Mouse (Mus musculus) liver, adult (tissue): ENCODE measurements around the gene Tmem26.

Source experiments
- GATA4 ChIP-seq: IDR thresholded peaks from 2 replicates; pipeline ENCODE4 v1.6.1; 2014; ENCODE audit warnings: mild to moderate bottlenecking, low read length; ENCODE audit not compliant: insufficient replicate concordance

The Tmem26 gene

DNA sequence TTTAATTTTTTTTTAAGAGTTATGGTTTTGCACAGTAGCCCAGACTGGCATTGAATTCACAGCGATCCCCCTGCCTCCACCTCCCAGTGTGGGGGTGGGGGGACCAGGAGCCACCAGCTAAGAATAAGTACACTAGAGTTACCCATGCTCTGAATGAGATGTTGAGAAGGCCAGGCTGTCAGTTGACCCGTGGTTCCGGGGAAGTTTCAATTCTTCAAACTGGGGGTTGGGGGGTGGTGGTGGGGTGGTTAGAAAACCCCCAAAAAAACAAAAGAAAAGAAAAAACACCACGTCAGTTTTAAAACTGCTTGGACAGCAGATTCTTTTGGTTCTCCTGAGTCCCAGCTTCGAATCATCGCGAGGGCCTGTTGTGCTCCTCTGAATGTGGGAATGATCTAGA, 431 bp upstream of the Tmem26 start:
- TF ChIP-seq GATA4: no peak

DNA sequence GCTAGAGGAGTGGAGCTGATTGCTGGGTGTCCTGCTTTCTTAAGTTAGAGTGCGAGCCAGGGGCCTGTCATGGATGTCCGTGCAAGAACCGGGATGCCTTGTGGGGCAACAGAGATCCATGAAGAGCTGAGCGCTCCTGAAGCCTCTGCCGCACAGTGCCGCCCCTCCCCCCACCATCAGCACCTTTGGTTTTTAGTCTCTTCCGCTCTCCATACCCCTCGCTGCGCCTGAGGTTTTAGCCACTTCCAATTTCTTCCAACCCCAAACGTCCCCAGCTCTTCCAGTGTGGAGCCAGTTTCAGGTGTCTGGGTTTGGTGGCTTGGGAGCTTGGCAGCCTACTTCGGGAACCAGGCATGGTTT, 895 bp downstream of the Tmem26 start:
- no peak for TF ChIP-seq GATA4

DNA sequence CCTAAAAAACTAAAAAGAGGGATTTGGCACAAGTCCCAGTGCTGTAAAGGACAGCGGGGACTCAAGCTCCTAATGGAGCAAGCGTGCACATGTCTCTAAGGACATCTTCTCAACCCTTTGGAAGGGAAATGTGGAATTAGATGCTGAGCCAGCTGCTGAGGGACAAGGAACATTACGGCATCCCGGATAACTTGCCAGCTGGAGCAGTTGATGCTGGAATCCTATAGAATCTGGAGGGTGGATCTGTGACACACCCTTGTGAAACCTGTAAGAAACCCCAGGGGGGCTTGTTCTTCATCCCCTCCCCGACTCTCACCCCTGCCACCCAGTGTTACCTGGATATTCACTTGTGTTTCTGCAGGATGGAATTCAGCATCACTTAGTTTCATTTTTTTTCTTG, 4.0 kb downstream of the Tmem26 start:
- no peak for TF ChIP-seq GATA4

GRCm38 (mm10) chr10:68735621-68736020, 12.2 kb downstream of the Tmem26 start:
- no peak for TF ChIP-seq GATA4

DNA sequence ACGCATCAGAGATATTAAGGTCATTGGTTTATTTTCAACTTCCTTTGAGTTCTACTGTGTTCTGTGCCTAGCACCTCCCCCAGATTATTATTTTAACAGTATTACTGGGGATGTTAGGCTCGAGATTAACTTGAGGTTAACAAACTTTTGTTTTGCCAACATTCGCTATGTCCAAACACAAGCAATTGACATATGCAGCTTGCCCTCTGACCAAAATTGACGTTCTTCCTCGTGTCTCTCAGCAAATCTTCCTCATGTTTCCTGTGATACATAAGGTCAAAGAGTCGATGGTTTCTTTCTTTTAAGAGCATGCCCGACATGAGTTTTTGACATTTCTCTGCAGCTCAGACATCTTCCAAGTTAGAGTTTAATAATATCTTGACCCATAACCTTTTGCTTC, 13.9 kb downstream of the Tmem26 start:
- peak; percentile 50; the same call in 1 of the 2 replicates for TF ChIP-seq GATA4

- no peak for TF ChIP-seq GATA4
These were observed 16.8 kb downstream of the Tmem26 start for GRCm38 (mm10) chr10:68740251-68740650.

DNA sequence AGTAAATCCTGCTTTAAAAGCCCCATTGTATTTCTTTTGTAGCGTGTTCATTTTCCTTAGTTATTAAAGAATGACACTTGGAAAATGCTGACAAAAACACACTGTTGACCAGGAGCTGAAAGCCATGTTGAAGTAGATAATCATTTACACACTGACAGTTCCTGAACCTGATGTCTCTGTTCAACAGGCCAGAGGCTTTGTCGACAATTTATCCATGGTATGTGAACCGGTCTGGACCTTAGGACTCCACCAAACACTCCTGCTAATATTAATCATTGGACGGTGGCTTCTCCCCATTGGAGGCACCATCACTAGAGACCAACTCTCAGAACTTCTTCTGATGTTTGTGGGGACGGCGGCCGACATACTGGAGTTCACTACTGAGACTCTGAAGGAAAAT, 27.5 kb downstream of the Tmem26 start:
- TF ChIP-seq GATA4: no peak

GRCm38 (mm10) chr10:68759238-68759637, 35.8 kb downstream of the Tmem26 start:
- no peak for TF ChIP-seq GATA4

GRCm38 (mm10) chr10:68759789-68760188, 36.3 kb downstream of the Tmem26 start:
- TF ChIP-seq GATA4: no peak

GRCm38 (mm10) chr10:68781067-68781868, 57.8 kb downstream of the Tmem26 start:
- no peak for TF ChIP-seq GATA4

DNA sequence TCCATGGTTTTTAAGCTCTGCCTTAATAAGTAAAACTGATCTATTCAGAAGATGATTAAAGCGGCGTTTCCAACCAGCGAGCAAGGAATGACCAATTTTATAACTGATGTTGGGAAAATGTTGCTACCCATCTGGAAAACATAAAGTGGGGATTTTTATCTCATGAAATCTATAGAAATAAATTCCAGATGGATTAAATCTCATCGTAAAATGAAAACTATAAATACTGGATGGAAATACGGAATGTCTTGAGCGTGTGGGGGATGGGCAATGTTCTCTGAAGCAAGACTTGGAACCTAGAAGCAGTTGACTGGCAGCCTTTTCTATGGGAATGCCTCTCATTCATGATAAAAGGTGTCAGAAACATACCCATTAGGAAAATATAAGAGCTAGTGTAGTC, 59.3 kb downstream of the Tmem26 start:
- no peak for TF ChIP-seq GATA4

DNA sequence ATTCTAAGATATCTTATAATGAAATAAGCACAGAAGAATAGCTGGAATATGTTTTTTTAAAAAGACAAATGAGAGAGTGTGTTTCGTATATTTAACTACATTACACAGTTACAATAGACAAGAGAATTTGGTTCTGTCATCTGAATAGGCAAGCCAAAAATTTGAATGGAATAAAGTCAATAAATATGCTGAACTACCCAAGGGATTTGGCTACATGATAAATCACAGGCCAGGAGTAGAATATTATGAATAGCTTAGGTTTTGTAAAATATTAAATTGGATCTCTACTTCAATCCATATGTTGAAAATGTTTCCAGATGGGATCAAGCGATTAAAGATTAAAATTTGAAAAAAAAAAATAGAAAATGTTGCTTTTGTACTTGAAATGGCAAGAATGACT, 60.4 kb downstream of the Tmem26 start:
- TF ChIP-seq GATA4: no peak

GRCm38 (mm10) chr10:68784463-68784862, 61.0 kb downstream of the Tmem26 start:
- TF ChIP-seq GATA4: no peak

DNA sequence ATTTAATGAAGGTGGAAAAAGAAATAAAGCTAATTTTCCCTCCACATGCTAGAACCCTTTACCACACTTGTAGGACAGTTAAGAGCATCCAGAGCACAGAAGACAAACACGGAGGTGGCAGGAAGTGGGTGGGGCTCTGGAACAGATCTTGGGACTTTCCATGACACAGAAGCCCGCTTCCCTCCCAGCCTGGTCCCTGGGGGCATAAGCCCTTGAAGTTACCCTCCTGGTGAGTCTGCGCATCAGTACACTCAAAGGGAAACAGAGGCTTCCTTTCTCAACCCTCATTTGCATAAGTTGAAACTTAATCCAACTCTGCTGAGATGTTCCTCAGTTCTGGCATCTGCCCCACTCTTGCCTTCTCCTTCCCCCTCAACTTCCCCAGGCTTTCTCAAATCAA, 72.0 kb downstream of the Tmem26 start:
- TF ChIP-seq GATA4: no peak

- TF ChIP-seq GATA4: no peak
These were observed 76.4 kb downstream of the Tmem26 start for GRCm38 (mm10) chr10:68799883-68800282.

GRCm38 (mm10) chr10:68800339-68800738, 76.9 kb downstream of the Tmem26 start:
- no peak for TF ChIP-seq GATA4

DNA sequence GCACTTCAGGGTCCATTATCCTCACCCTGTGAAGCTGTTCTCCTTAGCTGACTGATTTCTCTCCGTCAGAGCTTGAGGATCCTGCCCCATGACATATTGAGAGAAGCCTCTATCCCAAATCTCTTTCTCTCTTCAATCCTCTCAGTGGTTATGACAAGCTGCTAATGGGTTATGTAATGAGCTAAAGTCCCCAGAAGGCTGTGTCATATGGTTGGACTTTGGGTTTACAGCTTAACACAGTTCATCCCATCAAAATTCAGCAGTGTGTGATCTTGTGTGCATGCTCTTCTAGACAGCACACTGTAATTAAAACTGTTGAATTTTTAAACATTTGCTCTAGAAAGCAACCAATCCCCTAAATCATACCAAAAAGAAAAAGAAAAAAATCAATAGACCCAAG, 82.9 kb downstream of the Tmem26 start:
- no peak for TF ChIP-seq GATA4
